Mouse (Mus musculus) limb, embryonic 10.5 days (tissue): ENCODE measurements around the gene Itgb2l. TPM values are rescaled to one million over a fixed set of nuclear protein-coding genes. Genes with fewer than 3 reads are reported as not detected.
A peak's percentile ranks its signal among the peaks of the same experiment; 100 is the strongest.

Source experiments
- DNase-seq: peaks from one replicate; pipeline ENCODE4 v3.0.0-alpha.2; 2017; ENCODE audit warnings: low spot score
- H3K27ac ChIP-seq: fragments of 300-500 bp; sonication (generic); 2 replicates; pipeline ENCODE4 v1.5.1; 2016; ENCODE audit warnings: mild to moderate bottlenecking
- H3K27me3 ChIP-seq: fragments of 300-500 bp; sonication (generic); 2 replicates; pipeline ENCODE4 v1.6.1; 2016; ENCODE audit warnings: low read depth, mild to moderate bottlenecking; ENCODE audit not compliant: poor library complexity, severe bottlenecking
- H3K36me3 ChIP-seq: fragments of 300-500 bp; sonication (generic); 2 replicates; pipeline ENCODE4 v1.6.1; 2016; ENCODE audit warnings: mild to moderate bottlenecking, moderate library complexity
- H3K4me1 ChIP-seq: fragments of 300-500 bp; sonication (generic); 2 replicates; pipeline ENCODE4 v1.6.1; 2016
- H3K4me3 ChIP-seq: fragments of 300-500 bp; sonication (generic); 2 replicates; pipeline ENCODE4 v1.5.1; 2016; ENCODE audit warnings: mild to moderate bottlenecking, moderate library complexity
- H3K9me3 ChIP-seq: fragments of 300-500 bp; sonication (generic); replicated peaks from 2 replicates; pipeline ENCODE4 v1.6.1; 2016; ENCODE audit warnings: mild to moderate bottlenecking
- WGBS: fragments of 180-500 bp; shearing (Covaris S2); methylation state at CpG from one replicate; pipeline ENCODE4 v1.1.7; 2016; 5-methylcytosine and 5-hydroxymethylcytosine counted together
- polyA plus RNA-seq: library from polyadenylated mRNA; unstranded; fragments of >200 nt; fragmentation: Nextera tagmentation; extraction: Ambion mirVana; gene quantifications from 2 replicates; pipeline ENCODE4 v1.2.1, GENCODE M21; 2016

Gene Itgb2l
- polyA plus RNA-seq, 1 experiment from 2014 or later = 0.11 TPM

DNA sequence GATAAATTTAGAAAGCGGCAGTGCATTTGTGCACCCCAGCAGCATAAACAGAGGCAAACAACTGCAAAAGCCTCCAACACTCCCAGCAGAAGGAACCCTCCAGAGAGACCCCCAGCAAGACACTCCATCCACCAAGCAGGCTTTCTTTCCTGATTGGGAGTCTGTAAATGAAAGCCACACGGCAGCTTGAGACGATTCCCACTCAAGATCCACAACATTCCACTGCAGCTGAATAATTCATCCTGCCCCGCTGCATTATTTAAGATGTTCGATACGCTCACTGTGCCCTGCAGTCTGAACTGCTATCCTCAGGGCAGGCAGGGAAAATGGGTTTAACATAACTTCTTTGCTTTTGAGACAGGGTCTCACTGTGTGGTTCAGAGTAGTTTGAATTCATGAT, 41.1 kb downstream of the Itgb2l start:
- 88% methylated on average over 6 of the region's 6 CpGs for WGBS
- peaks cover 5% of the 10 kb centered on the region; the same call in 1 of the 2 replicates for H3K4me1 ChIP-seq
- H3K27me3 ChIP-seq = no peaks in the 10 kb centered on the region
- H3K27ac ChIP-seq = no peak overlapping the region
- no peaks in the 10 kb centered on the region for H3K36me3 ChIP-seq
- H3K9me3 ChIP-seq = no peaks in the 10 kb centered on the region
- no peak for DNase-seq
- no peak overlapping the region for H3K4me3 ChIP-seq

- 86% methylated on average over 4 of the region's 4 CpGs for WGBS
- Histone ChIP-seq H3K9me3 (no peaks in the 10 kb centered on the region), H3K27ac (no peak overlapping the region), H3K27me3 (no peaks in the 10 kb centered on the region), H3K36me3 (no peaks in the 10 kb centered on the region), H3K4me3 (no peak overlapping the region), H3K4me1 (peaks cover 5% of the 10 kb centered on the region; the same call in 1 of the 2 replicates)
- DNase-seq = no peak
These were observed 43.4 kb downstream of the Itgb2l start for GRCm38 (mm10) chr16:96400046-96400445.

- 77% methylated on average over 3 of the region's 3 CpGs for WGBS
- no peaks in the 10 kb centered on the region for H3K36me3 ChIP-seq
- no peaks in the 10 kb centered on the region for H3K27me3 ChIP-seq
- peaks cover 5% of the 10 kb centered on the region; the same call in 1 of the 2 replicates for H3K4me1 ChIP-seq
- no peak overlapping the region for H3K4me3 ChIP-seq
- H3K9me3 ChIP-seq = no peaks in the 10 kb centered on the region
- DNase-seq = no peak
- H3K27ac ChIP-seq = no peak overlapping the region
These were observed 44.6 kb downstream of the Itgb2l start for GRCm38 (mm10) chr16:96398806-96399205.

DNA sequence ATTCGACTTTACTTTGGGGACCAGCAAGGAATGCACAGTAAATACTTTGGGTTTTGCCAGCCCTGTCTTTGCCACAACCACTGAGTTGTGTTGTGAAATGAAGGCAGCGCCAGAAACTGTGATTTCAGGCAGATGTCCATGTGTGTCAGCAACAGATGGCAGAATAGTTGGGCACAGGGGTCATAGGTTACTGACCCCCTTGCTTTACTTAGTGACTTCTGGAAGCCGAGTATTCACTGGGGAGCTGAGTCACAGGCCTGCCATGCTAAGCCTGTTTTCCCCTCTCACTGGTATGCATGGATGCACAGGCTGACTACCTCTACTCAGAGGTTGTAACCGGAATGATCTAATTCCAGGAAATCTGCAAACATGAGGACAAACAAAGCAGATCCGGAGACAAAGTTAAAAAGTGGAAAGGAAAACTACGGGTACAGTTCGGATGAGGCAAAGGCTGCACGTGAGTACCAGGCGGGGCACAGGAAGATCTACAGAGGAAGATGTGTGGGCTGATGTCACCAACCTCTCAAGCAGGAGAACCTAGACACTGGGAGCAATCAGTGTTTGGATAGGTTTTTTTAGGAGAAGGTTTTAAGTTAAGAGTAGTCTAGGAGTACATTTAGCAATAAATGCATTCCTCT, 47.3 kb downstream of the Itgb2l start:
- Histone ChIP-seq H3K9me3 (no peaks in the 10 kb centered on the region), H3K4me1 (peaks cover 5% of the 10 kb centered on the region; the same call in 1 of the 2 replicates), H3K27me3 (no peaks in the 10 kb centered on the region), H3K27ac (no peak overlapping the region), H3K4me3 (no peak overlapping the region), H3K36me3 (no peaks in the 10 kb centered on the region)
- WGBS = 73% methylated on average over 9 of the region's 9 CpGs
- DNase-seq = no peak

GRCm38 (mm10) chr16:96395516-96395915, 47.9 kb downstream of the Itgb2l start:
- no peaks in the 10 kb centered on the region for H3K9me3 ChIP-seq
- WGBS = 84% methylated on average over 4 of the region's 4 CpGs
- no peaks in the 10 kb centered on the region for H3K27me3 ChIP-seq
- no peak overlapping the region for H3K4me3 ChIP-seq
- no peak for DNase-seq
- no peak overlapping the region for H3K27ac ChIP-seq
- peaks cover 5% of the 10 kb centered on the region; the same call in 1 of the 2 replicates for H3K4me1 ChIP-seq
- H3K36me3 ChIP-seq = no peaks in the 10 kb centered on the region

DNA sequence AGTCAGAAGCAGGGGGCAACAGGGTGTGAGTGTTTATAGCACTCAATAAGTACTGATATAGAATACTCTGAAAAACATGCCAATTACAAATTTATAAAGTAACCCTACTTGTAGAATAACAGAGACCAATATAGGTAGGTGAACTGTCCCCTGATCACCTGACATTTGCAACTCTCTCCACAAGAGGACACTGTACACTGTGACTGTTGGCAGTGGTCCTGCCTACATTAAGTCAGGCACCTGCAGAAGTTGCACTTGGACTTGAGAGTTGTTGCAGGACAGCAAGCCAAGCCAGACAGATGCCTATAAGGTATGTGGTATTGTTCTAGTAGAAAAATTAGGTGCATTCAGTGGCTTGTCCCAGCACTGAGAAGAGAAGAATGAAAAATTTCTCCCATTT, 52.3 kb downstream of the Itgb2l start:
- DNase-seq = no peak
- Histone ChIP-seq H3K9me3 (no peaks in the 10 kb centered on the region), H3K27ac (no peak overlapping the region), H3K4me1 (no peaks in the 10 kb centered on the region), H3K36me3 (no peaks in the 10 kb centered on the region), H3K4me3 (no peak overlapping the region), H3K27me3 (no peaks in the 10 kb centered on the region)

DNA sequence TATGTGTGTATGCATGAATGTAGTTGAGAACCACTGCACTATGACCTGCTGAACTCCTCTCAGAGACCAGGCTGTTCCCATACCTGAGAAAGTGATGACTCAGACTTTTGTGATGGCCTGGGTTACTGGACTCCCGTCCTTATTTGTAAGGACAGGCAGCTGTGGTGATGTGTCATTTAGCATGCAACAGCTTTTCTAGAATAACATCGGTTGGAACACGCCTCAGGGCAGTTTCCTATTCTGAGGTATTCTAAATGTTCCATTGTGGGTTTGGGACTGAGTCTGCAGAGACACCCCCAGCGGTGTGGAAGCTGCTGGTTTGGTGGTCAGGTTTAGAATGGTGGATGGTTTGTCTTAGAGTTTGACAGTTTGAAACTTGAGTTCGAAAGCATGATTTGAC, 54.9 kb downstream of the Itgb2l start:
- H3K9me3 ChIP-seq = no peaks in the 10 kb centered on the region
- no peak overlapping the region for H3K27ac ChIP-seq
- H3K27me3 ChIP-seq = no peaks in the 10 kb centered on the region
- no peak for DNase-seq
- no peak overlapping the region for H3K4me3 ChIP-seq
- no peaks in the 10 kb centered on the region for H3K4me1 ChIP-seq
- H3K36me3 ChIP-seq = no peaks in the 10 kb centered on the region
- 80% methylated on average over 5 of the region's 5 CpGs for WGBS

DNA sequence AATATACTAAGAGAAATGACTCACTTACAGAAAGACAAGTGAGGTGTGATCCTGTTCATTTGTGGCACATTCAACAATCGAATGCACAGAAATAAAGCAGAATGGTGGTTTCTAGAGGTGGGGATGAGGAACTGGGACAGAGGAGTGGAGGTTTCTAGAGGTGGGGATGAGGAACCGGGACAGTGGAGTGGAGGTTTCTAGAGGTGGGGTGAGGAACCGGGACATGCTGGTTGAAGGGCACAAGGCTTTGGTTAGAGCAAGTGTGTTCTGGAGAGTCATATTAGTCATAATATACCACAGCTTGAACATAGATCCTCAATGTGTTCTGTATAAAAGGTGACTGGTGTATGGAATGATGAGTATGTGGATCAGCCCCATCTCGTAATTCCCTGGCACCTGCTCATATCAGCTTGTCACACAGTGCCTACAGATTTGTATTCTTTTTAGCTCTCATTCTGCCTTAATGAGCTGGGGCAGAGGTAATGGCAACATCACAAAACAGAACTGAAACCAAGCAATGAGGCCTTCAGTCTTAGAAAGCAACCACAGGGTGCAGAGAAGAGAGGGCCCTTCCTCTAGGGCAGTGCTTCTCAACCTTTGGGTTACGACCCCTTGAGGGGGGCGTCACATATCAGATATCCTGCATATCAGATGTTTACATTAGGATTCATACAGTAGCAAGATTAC, 55.6 kb downstream of the Itgb2l start:
- H3K4me1 ChIP-seq = no peaks in the 10 kb centered on the region
- H3K27me3 ChIP-seq = no peaks in the 10 kb centered on the region
- 89% methylated on average over 6 of the region's 6 CpGs for WGBS
- H3K4me3 ChIP-seq = no peak overlapping the region
- H3K36me3 ChIP-seq = no peaks in the 10 kb centered on the region
- DNase-seq = no peak
- no peak overlapping the region for H3K27ac ChIP-seq
- no peaks in the 10 kb centered on the region for H3K9me3 ChIP-seq

- Histone ChIP-seq H3K9me3 (no peaks in the 10 kb centered on the region), H3K27ac (no peak overlapping the region), H3K36me3 (no peaks in the 10 kb centered on the region), H3K4me3 (no peak overlapping the region), H3K27me3 (no peaks in the 10 kb centered on the region), H3K4me1 (no peaks in the 10 kb centered on the region)
- DNase-seq = no peak
These were observed 58.7 kb downstream of the Itgb2l start for GRCm38 (mm10) chr16:96384741-96385140.

- no peaks in the 10 kb centered on the region for H3K4me1 ChIP-seq
- DNase-seq = no peak
- H3K27ac ChIP-seq = no peak overlapping the region
- 90% methylated on average over 5 of the region's 5 CpGs for WGBS
- H3K36me3 ChIP-seq = no peaks in the 10 kb centered on the region
- no peaks in the 10 kb centered on the region for H3K9me3 ChIP-seq
- H3K27me3 ChIP-seq = no peaks in the 10 kb centered on the region
- no peak overlapping the region for H3K4me3 ChIP-seq
These were observed 60.8 kb downstream of the Itgb2l start for GRCm38 (mm10) chr16:96382496-96383181.

- Histone ChIP-seq H3K27me3 (no peaks in the 10 kb centered on the region), H3K27ac (no peak overlapping the region), H3K9me3 (no peaks in the 10 kb centered on the region), H3K4me1 (peaks cover 5% of the 10 kb centered on the region; the same call in 1 of the 2 replicates), H3K36me3 (no peaks in the 10 kb centered on the region), H3K4me3 (no peak overlapping the region)
- 93% methylated on average over 12 of the region's 12 CpGs for WGBS
- no peak for DNase-seq
These were observed 62.0 kb downstream of the Itgb2l start for GRCm38 (mm10) chr16:96381435-96381834.

- Histone ChIP-seq H3K27me3 (no peaks in the 10 kb centered on the region), H3K4me1 (peaks cover 8% of the 10 kb centered on the region; the same call in 1 of the 2 replicates), H3K27ac (no peak overlapping the region), H3K36me3 (no peaks in the 10 kb centered on the region), H3K9me3 (no peaks in the 10 kb centered on the region), H3K4me3 (no peak overlapping the region)
- DNase-seq = no peak
- 93% methylated on average over 10 of the region's 10 CpGs for whole genome bisulfite sequencing
These were observed 65.3 kb downstream of the Itgb2l start for GRCm38 (mm10) chr16:96378111-96378510.

- Histone ChIP-seq H3K36me3 (no peaks in the 10 kb centered on the region), H3K4me1 (peaks cover 8% of the 10 kb centered on the region; the same call in 1 of the 2 replicates), H3K27ac (no peak overlapping the region; the same call in 1 of the 2 replicates), H3K27me3 (no peaks in the 10 kb centered on the region), H3K4me3 (no peak overlapping the region), H3K9me3 (no peaks in the 10 kb centered on the region)
- WGBS = 27% methylated on average over 7 of the region's 7 CpGs
- DNase-seq = peak; percentile 44
These were observed 67.1 kb downstream of the Itgb2l start for GRCm38 (mm10) chr16:96376342-96376741.
